Mouse (Mus musculus) regulatory T cell (primary cell): Measurements from ENCODE around the gene Timd4.

ENCODE experiments used
- in situ Hi-C: fragments of 300-600 bp; cut with MboI, MseI; formaldehyde crosslinking; loops from one replicate; pipeline ENCODE4 v1.15.1; 2025; ENCODE audit warnings: high pct_unique_total_duplicates

Gene Timd4

GRCm38 (mm10) chr11:46810511-46810910 lies at the start of gene Timd4:
Gene Timd4 (plus strand): TSS chr11:46810800.
- in situ Hi-C loops = no loop called here

GRCm38 (mm10) chr11:46776879-46777278 lies 33.7 kb upstream of the Timd4 start:
- in situ Hi-C loops = no loop called here

GRCm38 (mm10) chr11:46779811-46780210 lies 30.8 kb upstream of the Timd4 start:
- in situ Hi-C loops = no loop called here

GRCm38 (mm10) chr11:46804440-46804839 lies 6.2 kb upstream of the Timd4 start:
- in situ Hi-C loops = no loop called here

- in situ Hi-C loops = no loop called here
Measured at GRCm38 (mm10) chr11:46817692-46818091, 7.1 kb downstream of the Timd4 start.

GRCm38 (mm10) chr11:46819930-46820329 lies 9.3 kb downstream of the Timd4 start:
- in situ Hi-C loops = no loop called here

- in situ Hi-C loops = no loop called here
Measured at GRCm38 (mm10) chr11:46830348-46830747, 19.7 kb downstream of the Timd4 start.

GRCm38 (mm10) chr11:46835080-46835479 lies 24.5 kb downstream of the Timd4 start:
- in situ Hi-C loops = no loop called here

GRCm38 (mm10) chr11:46842015-46842726 lies 31.6 kb downstream of the Timd4 start:
- in situ Hi-C loops = no loop called here

GRCm38 (mm10) chr11:46846661-46847060 lies 36.1 kb downstream of the Timd4 start:
- in situ Hi-C loops = no loop called here

GRCm38 (mm10) chr11:46847827-46848220 lies 37.2 kb downstream of the Timd4 start:
- in situ Hi-C loops = no loop called here

GRCm38 (mm10) chr11:46848221-46848971 lies 37.8 kb downstream of the Timd4 start:
- in situ Hi-C loops = no loop called here

GRCm38 (mm10) chr11:46864809-46865208 lies 54.2 kb downstream of the Timd4 start:
- in situ Hi-C loops = loop anchor here (10.0 kb wide), 1 partner anchor 510 kb away; no protein-coding TSS in a partner anchor

GRCm38 (mm10) chr11:46868594-46868993 lies 58.0 kb downstream of the Timd4 start:
- in situ Hi-C loops = loop anchor here (10.0 kb wide), 1 partner anchor 506 kb away; no protein-coding TSS in a partner anchor

GRCm38 (mm10) chr11:46875774-46876173 lies 65.2 kb downstream of the Timd4 start:
- in situ Hi-C loops = no loop called here

GRCm38 (mm10) chr11:46882456-46882855 lies 71.9 kb downstream of the Timd4 start:
- in situ Hi-C loops = no loop called here

- in situ Hi-C loops = no loop called here
Measured at GRCm38 (mm10) chr11:46889093-46889492, 78.5 kb downstream of the Timd4 start.
